Mouse (Mus musculus): ENCODE results near the gene Pabpc4.

DNA sequence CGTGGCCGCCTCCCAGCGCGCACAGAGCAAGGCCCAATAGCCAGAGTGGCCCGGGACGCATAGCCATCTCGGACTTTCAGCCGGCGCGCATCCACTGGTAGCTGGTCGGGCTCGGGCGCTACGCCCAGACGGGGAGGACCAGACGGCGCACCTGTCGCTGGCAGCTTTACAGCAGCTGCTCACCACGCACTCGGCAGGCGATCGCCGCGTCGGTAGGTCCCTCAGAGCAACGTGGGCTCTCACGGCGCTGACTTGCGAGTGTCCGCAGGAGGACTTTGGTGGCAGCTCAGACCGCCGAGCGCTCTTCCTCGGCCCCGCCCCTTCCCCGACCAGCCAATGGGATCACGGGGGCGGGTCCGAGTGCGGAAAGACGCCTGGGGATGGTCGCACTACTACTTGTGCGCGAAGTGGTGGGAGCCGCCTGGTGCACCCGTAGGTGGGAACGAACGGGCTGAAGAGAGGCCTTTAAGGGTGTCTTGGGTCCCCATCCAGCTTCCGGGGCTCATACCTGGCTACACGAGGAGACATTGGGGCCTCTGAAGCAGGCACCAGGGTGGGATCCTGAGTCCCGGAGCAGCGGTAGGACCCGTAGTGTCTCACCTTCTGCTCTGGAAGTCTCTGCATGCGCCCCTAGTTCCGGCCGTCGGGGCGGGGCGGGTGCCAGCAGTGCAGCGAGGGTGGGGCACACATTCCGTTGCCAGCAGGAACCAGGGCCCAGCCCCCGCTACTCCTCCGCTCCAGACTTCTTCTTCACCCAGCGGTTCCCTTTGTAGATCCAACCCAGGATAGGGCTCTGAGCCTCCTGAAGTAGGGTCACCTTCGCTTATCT, 80.7 kb downstream of the Pabpc4 start, which contains the start of gene Bmp8a:
- TF ChIP-seq CTCF (conservative IDR thresholded peaks at IDR 0.05 in 1 of 2, IDR thresholded peaks at IDR 0.05 in 1 of 2; ENCODE audit: low read depth in 2 of 2, low read length in 2 of 2) (no peak), POLR2A (IDR thresholded peaks at IDR 0.05; ENCODE audit: low read depth, low read length) (peak; percentile 75), TBP (conservative IDR thresholded peaks at IDR 0.05; ENCODE audit: low read depth, low read length) (no peak), SMC3 (IDR thresholded peaks at IDR 0.05; ENCODE audit: low read depth, low read length) (no peak), CHD2 (IDR thresholded peaks at IDR 0.05; ENCODE audit: low read length) (no peak), EP300 (IDR thresholded peaks at IDR 0.05; ENCODE audit: low read length) (no peak), E2F4 (IDR thresholded peaks at IDR 0.05; ENCODE audit: insufficient replicate concordance, low read depth, low read length) (no peak), IRF4 (IDR thresholded peaks at IDR 0.05; ENCODE audit: low read depth, low read length) (no peak), BHLHE40 (IDR thresholded peaks at IDR 0.05; ENCODE audit: low read depth, low read length) (no peak)
